Mouse (Mus musculus): ENCODE results near the gene Prpf19.

Prpf19 gene

DNA sequence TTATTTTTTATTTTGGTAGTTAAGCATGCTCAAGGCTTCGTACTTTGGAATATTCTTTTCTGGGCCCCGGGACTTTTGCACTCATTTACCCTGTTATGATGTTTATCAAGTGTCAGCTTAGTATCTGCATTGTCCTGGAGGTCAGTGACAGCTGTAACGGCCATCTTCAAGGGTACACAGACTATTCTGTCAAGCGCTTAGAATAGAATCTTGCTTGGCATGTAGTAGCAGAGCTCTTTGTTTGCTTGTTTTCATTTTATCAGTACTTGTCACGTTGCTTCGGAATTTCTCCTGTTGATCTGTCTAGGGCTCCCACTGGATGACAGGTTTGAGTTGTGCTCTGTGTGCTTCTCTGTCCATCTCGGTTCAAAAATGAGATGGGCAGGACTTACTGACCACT is 1.8 kb downstream of the Prpf19 start:
- DNase-seq = no peak

DNA sequence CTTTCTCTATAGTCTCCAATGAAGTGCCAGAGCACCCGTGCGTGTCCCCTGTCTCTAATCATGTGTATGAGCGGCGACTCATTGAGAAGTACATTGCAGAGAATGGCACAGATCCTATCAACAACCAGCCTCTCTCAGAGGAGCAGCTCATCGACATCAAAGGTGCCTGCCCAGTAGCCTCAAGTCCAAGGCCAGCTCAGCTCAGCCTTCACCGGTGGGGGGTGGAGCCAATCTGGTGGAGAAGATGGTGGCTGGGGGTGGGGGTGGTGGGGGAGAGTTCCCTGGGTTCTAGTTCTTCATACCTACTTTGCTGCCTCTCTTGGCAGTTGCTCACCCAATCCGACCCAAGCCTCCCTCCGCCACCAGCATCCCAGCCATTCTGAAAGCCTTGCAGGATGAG is 2.5 kb downstream of the Prpf19 start:
- DNase-seq = no peak

DNA sequence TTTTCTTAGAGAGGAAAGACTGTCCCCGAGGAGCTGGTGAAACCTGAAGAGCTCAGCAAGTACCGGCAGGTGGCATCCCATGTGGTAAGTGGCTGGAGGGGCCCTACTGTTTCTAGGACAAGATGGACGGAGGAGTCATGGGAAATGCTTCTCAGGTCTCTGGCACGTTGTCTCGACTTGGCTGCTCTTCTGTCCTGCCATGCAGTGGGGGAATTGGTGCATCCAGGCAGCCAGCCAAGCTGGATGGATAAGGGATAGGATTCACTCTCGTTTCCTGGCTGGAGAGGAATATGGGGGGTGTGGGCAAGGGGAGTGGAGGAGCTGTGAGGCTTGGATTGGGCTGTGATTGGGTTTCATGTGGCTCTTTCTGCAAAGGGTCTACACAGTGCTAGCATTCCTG is 5.3 kb downstream of the Prpf19 start:
- DNase-seq = no peak

DNA sequence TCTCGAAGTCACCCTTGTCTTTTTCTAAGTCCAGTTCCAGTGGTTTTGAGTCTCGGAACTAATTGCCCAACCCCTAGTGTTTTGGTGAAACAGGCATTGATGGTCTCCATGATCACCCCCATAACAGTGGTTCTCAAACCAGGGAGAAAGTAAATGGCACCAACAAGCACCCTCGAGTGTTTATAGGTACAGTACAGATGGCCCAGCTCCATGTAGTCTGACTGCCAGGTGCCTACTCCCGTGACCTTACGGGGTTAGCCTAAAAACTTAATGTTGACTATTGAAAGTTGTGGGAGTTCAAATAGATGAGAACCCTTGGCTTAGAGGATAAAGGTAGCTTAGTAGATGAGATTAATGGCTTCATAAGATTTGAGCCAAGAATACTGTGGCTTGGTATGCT is 6.0 kb downstream of the Prpf19 start:
- DNase-seq = no peak

DNA sequence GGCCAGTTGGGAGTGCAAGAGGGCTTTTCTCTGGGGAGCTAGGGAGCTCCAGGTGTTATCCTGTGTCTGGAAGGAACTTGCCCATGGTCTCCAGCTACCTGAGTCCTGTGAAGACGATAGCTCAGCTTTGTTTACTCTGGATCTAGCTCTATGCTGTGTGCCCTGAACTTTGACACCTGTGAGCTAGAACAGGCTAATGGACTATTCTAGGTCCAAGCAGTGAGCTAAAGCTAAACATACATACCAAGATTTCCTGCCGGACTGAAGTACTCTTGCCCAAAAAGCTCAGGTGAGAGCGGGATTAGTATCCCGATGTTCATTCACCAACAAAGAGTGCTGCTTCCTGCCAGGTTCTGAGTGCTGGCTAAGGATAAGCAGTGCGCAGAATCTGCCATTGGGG is 9.5 kb downstream of the Prpf19 start:
- no peak for DNase-seq

DNA sequence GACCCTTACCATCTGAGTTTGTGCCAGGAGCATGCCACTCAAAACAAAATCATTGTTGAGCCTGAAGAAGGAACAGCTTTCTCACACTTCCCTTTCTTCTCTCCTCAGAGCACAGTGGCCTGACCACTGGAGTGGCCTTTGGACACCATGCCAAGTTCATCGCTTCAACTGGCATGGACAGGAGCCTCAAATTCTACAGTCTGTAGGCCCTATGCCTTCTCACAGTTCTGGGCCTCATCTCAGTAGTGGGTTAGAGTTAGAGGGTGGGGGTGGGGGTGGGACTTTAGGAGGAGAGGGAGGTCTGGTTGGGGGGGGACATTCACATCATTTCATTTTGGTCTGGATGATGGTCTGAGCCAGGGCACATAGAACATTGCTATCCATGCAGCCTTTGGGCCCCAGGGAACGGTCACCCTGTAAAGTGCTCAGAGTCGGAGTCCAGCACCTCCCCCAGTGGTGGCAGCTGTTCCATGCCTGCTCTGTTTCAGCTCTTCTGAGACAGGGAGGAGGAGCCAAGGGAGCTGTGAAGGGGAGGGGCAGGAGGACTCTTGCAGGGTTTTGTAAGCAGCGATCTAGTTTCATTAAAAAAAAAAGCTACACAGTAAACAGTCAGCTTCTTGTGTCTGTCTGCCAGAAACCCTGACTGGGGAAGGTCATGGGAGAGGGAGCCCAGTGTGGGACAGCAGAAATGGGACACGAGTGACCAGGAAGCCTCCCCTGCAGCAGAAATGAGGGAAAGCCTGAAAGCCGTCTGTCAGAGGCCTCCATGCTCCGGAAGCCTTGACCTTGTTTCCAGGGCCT is 10.1 kb downstream of the Prpf19 start:
- DNase-seq = peak; percentile 93

DNA sequence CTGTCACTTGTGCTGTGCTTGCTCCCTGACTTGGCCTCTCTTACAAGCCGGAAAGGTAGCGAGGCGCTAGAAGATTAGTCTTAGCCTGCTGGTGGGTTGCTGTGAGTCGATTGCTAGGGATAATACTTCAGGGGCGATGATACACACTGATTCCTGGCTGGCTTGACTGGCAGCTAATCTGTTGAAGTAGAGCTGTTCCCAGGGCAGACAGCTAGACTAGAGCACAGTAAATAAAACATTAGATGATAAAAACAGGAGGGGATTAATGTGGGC is 10.6 kb downstream of the Prpf19 start:
- DNase-seq = no peak

DNA sequence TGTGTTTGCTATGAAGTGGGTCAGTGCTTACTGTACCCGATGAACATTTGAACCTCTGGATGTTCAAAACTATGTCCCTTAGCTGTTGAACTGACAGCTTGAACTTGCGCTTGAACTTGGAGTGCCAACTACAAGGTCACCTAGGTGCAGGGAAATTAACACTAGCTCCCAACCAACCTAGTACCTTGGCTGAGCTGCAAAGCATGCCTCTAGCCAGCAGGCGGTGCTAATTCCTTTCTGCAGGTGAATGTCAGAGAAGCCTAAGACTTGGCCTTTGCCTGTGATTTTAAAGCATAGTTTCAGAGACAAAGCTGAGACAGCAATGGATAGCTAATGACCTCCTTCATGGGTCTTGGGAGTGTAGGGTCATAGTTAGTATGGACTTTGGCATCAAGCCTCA is 12.9 kb downstream of the Prpf19 start:
- peak; percentile 71 for DNase-seq

DNA sequence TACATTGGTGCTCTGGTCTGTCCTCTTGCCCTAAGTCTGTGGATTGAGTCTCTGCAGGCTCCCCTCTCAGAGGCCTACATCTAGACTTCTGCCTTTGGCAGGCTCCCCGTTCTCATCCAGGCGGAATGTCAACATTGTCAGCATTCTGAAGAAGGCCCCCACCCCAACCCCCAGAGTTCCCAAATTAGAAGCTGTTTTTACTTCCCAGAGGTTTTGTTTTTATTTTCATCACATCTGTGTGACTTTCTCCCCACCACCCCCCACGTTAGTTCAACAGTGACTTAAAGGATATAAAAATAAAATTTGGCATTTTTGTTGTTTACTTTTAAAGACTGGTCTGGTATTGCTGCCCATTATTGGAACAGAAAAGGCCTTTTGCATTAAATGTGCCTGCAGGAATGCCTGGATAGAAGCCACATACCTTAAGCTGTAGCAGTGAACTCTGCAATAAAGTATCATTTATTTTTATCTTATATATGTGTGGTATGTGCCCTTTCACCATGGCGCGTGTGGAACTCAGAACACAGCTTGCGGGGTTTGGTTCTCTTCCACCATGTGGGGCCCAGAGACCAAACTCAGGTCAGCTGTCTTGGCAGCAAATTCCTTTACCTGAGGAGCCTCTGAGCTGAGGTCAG is 14.2 kb downstream of the Prpf19 start:
- DNase-seq = peak; percentile 75

DNA sequence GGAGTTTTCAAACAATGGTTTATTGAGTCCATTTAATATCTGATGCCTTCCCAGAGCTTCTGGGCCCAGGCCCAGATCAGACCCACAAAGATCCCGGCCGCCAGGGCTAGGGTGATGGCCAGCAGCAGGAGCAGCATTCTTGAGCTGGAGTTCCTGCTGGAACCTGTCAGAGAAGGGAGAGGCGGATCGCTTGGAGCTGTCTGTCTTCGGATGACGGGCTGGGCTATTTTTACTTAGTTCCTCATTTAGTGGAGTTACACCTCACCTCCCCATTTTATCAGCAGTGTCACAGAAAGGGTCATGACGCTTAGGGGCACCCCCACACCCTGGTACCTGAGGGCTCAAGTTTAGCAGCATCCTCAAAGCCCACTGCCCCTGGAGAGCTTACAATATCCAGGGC is 19.3 kb downstream of the Prpf19 start:
- peak; percentile 21 for DNase-seq

DNA sequence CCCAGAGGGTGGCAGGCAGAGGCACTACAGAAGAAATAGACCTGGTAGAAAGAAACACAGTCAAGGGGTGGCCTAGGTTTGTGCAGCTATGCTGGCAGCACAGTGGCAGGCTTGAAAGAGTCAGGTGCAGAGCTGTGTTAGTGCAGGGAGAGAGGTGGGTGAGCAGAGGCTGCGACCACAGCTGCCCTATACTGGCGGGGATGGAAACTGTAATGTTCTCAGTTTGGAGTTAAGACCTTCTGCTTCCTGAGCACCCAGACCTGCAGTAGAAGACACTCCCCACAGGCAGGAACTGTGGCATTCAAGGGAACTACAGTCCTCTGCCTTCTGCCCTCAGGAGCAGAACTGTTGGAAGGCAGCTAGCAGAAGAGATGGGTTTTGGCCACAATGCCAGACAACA is 19.8 kb downstream of the Prpf19 start:
- DNase-seq = no peak

DNA sequence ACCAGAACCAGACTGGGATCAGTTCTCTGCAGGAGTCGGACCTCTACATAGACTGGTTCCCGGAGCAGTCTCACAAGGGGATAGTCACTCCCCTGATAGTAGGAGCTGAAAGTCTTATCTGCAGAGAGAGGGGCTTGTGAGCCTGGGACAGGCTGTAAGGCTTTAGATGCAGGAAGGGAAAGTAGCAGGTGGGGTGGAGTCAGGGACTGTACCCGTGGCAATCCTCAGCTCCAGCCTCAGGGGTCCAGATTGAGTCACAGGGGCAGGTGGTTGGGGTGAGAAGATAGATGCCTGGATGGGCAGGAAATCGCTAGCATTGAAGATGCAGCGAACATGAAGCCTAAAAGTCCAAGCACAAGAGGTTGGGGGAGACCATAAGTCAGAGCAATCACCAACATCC is 21.5 kb downstream of the Prpf19 start:
- no peak for DNase-seq

DNA sequence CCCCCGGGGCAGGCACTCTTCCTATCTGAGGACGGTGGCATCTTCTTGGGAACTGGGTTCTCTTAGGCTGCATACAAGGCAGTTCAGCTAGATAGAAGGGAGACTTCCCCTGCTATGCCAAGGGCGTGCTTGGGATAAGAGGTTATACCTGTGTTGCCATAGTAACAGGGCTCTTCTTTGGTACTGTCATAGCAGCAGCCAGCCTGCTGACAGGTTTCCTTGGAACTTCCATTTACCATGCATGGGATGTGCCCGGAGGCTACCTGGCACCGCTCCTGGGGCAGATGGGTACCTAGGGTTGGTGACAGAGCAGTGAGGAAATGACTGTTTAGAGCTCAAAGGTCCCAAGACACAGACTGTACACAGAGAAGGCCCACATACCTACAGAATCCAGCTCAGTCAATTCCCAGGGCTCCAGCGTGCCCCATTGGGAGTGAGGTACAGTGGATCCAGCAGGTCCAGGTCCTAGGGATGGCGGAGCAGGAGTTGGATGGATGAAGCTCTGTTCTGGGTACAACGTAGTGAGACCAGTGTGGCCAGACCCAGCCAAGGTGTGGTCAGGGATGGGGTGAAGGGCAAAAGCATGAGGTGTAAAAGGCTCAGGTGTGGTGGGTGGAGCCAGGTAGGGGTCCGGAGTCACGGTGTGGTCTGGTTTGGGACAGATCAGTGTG is 23.4 kb downstream of the Prpf19 start:
- DNase-seq = no peak

DNA sequence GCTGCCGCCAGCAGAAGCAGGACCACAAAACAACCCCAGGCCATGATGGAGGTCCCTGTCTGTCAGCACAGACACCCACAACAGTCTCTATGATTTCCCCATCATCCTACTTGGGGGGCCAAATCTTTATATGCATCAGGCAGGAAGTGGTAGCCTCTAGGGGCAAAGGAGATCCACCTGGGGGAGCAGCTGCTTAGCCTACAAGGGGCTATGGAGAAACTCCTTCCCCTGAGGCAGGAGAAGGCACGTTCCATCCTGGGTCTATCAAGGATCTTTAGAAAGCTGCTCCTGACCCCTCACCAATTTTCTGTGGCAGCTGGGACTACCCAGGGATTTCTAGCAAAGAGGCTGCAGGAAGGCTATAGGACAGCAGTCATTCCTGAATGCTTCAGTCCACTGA is 25.5 kb downstream of the Prpf19 start, which contains the start of gene Zp1:
TSS of gene Zp1 (minus strand) at position 101 of the 400 bp plus-strand sequence.
- no peak for DNase-seq

DNA sequence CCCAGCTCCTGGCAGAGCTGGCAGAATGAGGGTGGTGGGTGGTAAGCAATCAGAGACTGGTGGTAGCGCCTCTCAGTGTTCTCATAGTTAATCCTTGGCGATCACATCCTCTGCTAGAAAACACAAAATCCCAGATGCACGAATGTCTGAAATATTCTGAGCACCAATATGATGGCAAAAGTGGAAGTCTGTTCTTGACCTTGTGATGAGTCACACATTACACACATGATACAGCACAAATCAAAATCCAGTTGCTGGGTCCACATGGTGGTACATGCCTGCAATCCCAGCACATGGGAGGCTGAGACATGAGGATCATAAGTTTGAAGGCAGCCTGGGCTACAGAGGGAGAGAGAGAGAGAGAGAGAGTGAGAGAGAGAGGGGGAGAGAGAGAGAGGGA is 26.0 kb downstream of the Prpf19 start:
- DNase-seq = no peak

DNA sequence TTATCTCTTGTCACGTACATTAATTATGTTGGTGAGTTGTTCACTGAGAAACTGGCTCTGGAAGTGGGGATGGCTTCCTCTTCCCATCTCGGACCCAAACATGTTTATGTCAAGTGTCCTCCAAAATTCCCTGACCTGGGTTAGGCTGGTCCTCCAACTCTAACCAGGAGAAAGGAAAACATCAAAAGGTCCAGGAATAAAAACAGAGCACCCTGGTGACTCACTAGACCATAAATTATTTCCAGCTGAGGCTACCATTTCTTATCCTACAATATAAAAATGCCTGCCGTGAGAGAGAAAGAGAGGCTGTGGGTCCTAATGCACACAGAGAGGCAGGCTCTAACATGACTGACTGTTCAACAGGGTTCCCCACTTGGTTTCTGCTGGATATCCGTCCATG is 29.2 kb downstream of the Prpf19 start:
- no peak for DNase-seq

DNA sequence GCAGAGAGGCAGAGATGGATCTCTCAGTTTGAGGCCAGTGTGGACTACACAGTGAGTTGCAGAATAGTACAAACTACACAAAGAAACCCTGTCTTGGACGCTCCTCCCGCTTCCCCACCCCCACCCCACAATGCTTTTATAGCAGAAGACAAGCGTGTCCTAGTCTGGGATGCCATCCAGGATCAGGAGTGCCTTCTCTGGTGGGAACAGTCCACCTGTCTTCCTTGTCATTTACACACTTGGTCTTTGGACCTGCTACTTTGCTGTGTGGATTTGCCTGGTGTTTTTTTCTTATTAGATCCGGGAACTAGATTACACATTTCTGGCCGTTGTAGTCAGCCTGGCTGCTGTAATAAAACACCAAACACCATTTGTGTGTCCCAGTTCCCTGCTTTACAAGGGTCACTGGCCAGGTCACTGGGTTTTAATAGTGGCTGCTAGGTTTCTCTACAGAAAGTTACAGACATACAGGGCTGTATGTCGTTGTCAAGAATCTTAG is 31.1 kb downstream of the Prpf19 start:
- DNase-seq = no peak

DNA sequence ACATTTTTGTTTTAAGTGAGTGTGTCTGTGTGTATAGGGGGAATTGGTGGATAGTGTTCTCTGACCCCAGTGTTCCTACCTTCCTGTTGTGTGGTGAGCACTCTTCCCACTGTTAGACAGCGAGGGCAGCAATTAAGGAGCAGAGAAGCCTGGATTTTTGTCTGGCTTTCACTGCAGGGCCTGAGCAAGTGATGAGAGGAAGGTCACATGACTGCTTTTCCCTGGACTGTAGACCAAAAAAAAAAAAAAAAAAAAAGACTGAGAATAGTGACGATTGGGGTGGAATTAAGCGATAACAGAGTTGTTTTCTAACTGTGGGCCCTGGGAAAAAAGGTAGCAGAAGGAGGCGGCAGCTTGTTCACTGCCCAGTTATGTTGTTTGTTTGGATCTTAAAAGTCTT is 31.6 kb downstream of the Prpf19 start:
- no peak for DNase-seq

DNA sequence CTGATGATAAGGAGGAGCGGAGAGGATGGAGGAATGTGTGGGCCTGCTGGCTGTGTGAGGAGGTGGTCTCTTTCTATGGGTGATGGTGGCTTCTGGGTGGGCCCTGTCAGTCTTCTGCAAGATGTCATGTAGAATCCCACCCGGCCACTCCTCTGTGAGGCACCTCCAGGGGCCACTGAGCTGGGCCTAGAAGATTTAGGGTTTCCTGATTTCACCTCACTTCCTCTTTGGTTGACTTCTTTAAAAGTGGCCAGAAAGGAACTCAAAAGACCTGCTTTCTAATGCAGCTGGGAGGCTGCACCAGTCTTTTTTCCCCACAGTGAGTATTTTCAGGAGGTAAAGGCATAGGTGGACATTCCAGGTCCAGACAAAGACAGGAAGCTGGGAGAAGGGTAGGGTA is 35.6 kb downstream of the Prpf19 start:
- DNase-seq = no peak

DNA sequence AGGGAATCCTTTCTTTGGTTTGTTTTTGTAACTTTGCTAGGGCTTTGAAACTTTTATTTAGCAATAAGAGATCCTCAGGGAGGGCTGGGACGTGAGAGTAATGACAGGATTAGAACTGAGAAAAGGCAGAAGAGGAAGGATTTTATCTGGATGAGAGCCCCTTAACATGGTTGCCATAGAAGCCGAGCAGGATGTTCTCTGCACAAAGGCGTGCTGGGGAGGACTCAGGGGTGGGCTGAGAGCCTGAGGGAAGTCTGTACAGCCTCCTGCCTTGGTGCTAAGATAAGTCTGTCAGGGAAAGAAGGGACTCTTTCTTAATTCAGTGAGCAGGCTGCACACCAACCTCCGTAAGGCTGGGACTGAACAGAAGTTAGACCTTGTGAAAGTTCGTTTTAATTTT is 40.0 kb downstream of the Prpf19 start:
- DNase-seq = no peak

DNA sequence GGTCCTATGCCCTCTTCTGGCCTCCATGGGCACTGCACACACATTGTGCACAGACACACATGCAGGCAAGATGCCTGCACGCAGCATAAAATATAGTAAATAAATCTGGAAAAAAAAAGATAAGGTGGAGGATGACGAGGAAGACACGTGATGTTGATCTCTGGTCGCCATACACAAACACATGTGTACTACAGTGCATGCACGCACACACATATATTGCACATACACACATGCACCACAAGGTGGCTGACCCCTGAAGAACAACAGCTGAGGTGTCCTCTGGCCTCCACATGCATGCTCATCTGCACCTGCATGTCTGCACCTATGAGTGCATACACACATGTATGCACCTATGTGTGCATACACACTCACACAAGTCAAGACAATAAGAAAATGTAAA is 41.0 kb downstream of the Prpf19 start:
- no peak for DNase-seq

DNA sequence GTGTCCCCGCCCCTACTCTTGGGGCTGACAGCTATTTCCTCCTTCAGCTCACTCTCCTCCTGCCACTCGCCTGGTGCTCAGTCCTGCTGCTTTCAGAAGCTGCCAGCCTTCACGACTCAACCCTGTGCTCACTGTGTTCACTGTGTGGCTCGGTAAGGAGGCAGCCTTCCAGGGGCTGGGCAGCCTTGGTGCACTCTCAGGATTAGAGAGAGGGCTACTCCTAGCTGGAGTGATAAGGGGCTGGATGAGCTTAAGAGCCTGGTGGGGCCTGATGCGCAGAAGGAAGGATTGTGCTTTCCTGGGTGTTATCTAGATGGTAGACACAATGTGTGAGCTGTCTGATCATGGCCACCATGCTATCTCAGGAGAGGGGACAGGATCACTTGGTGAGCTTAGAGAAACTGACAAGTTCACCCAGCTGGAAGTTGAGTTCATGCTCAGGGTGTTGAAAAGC is 42.1 kb downstream of the Prpf19 start, which contains the start of gene Ptgdr2:
TSS of gene Ptgdr2 (plus strand) at position 51 of the 454 bp plus-strand sequence.
- peak; percentile 40 for DNase-seq

DNA sequence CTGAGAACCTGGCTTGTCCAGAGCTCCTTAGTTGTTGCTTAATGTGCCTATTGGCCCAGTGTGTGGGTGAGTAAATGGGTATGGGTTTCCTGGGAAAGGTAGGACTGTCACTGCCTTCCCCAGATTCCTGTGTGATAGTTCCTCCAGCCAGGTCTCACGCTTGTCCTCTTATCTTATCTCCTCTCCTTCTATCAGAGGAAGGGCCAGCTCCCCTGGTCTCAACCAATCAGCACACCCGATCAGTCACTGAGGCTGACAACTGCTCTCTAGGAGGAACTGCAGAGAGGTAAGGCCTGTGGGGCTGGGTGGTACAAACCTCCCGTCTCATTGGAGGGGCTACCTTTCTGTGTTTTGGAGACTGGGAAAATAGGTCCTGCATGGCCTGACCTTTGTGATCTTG is 43.7 kb downstream of the Prpf19 start:
- no peak for DNase-seq
